Mouse (Mus musculus): ENCODE results near the gene Kbtbd7. TPM values are rescaled to one million over a fixed set of nuclear protein-coding genes. Genes with fewer than 3 reads are reported as not detected.
"Not testable (repeated sequence)": the region's sequence is repeated elsewhere in the genome, so short reads cannot be mapped to it uniquely, and the experiment has no call there.

The Kbtbd7 gene
- polyA plus RNA-seq, 1 experiment, result 8.7 TPM

GRCm38 (mm10) chr14:79440655-79441054 is 14.3 kb downstream of the Kbtbd7 start:
- no peak overlapping the region for H3K27ac ChIP-seq (ENCODE audit: insufficient read depth, low read length)
- H3K27me3 ChIP-seq (ENCODE audit: control insufficient read depth, insufficient read depth, low read length, poor library complexity, severe bottlenecking), result no peaks in the 10 kb centered on the region
- 0 out of 2 replicates have a peak, but pooled peaks cover 4% of the 10 kb centered on the region for H3K9me3 ChIP-seq (replicated peaks; ENCODE audit: control insufficient read depth, insufficient read depth, low read length, poor library complexity, severe bottlenecking)
- H3K9ac ChIP-seq (ENCODE audit: low read depth, poor library complexity, severe bottlenecking), result no peak overlapping the region
- TF ChIP-seq CTCF (IDR thresholded peaks at IDR 0.05; ENCODE audit: low read depth, low read length) (no peak), EP300 (IDR thresholded peaks at IDR 0.05; ENCODE audit: insufficient read depth, low read depth, low read length) (no peak), POLR2A (IDR thresholded peaks at IDR 0.05; ENCODE audit: insufficient read depth, low read length) (no peak)
- no peaks in the 10 kb centered on the region for H3K36me3 ChIP-seq (ENCODE audit: control insufficient read depth, insufficient read depth, low read length, poor library complexity, severe bottlenecking)
- H3K4me1 ChIP-seq (ENCODE audit: control insufficient read depth, insufficient read depth, low read length), result no peaks in the 10 kb centered on the region
- H3K4me3 ChIP-seq (ENCODE audit: low read depth, low read length), result no peak overlapping the region

GRCm38 (mm10) chr14:79441441-79441840 is 15.1 kb downstream of the Kbtbd7 start:
- Histone ChIP-seq H3K27me3 (ENCODE audit: control insufficient read depth, insufficient read depth, low read length, poor library complexity, severe bottlenecking) (no peaks in the 10 kb centered on the region), H3K36me3 (ENCODE audit: control insufficient read depth, insufficient read depth, low read length, poor library complexity, severe bottlenecking) (no peaks in the 10 kb centered on the region), H3K9me3 (replicated peaks; ENCODE audit: control insufficient read depth, insufficient read depth, low read length, poor library complexity, severe bottlenecking) (0 out of 2 replicates have a peak, but pooled peaks cover 4% of the 10 kb centered on the region), H3K27ac (ENCODE audit: insufficient read depth, low read length) (no peak overlapping the region), H3K9ac (ENCODE audit: low read depth, poor library complexity, severe bottlenecking) (no peak overlapping the region), H3K4me3 (ENCODE audit: low read depth, low read length) (no peak overlapping the region), H3K4me1 (ENCODE audit: control insufficient read depth, insufficient read depth, low read length) (no peaks in the 10 kb centered on the region)
- TF ChIP-seq EP300 (IDR thresholded peaks at IDR 0.05; ENCODE audit: insufficient read depth, low read depth, low read length), result no peak
- TF ChIP-seq POLR2A (IDR thresholded peaks at IDR 0.05; ENCODE audit: insufficient read depth, low read length), result no peak
- TF ChIP-seq CTCF (IDR thresholded peaks at IDR 0.05; ENCODE audit: low read depth, low read length), result no peak

- Histone ChIP-seq H3K9me3 (replicated peaks; ENCODE audit: control insufficient read depth, insufficient read depth, low read length, poor library complexity, severe bottlenecking) (0 out of 2 replicates have a peak, but pooled peaks cover 2% of the 10 kb centered on the region), H3K4me1 (ENCODE audit: control insufficient read depth, insufficient read depth, low read length) (no peaks in the 10 kb centered on the region), H3K4me3 (ENCODE audit: low read depth, low read length) (no peak overlapping the region), H3K27me3 (ENCODE audit: control insufficient read depth, insufficient read depth, low read length, poor library complexity, severe bottlenecking) (no peaks in the 10 kb centered on the region), H3K27ac (ENCODE audit: insufficient read depth, low read length) (no peak overlapping the region), H3K36me3 (ENCODE audit: control insufficient read depth, insufficient read depth, low read length, poor library complexity, severe bottlenecking) (no peaks in the 10 kb centered on the region), H3K9ac (ENCODE audit: low read depth, poor library complexity, severe bottlenecking) (no peak overlapping the region)
- no peak for TF ChIP-seq CTCF (IDR thresholded peaks at IDR 0.05; ENCODE audit: low read depth, low read length)
- TF ChIP-seq EP300 (IDR thresholded peaks at IDR 0.05; ENCODE audit: insufficient read depth, low read depth, low read length), result no peak
- TF ChIP-seq POLR2A (IDR thresholded peaks at IDR 0.05; ENCODE audit: insufficient read depth, low read length), result no peak
Measured at GRCm38 (mm10) chr14:79444601-79445000, 18.3 kb downstream of the Kbtbd7 start.

GRCm38 (mm10) chr14:79445055-79445620 is 18.8 kb downstream of the Kbtbd7 start:
- no peak overlapping the region for H3K27ac ChIP-seq (ENCODE audit: insufficient read depth, low read length)
- H3K4me1 ChIP-seq (ENCODE audit: control insufficient read depth, insufficient read depth, low read length), result no peaks in the 10 kb centered on the region
- no peaks in the 10 kb centered on the region for H3K9me3 ChIP-seq (replicated peaks; ENCODE audit: control insufficient read depth, insufficient read depth, low read length, poor library complexity, severe bottlenecking)
- no peaks in the 10 kb centered on the region for H3K36me3 ChIP-seq (ENCODE audit: control insufficient read depth, insufficient read depth, low read length, poor library complexity, severe bottlenecking)
- no peaks in the 10 kb centered on the region for H3K27me3 ChIP-seq (ENCODE audit: control insufficient read depth, insufficient read depth, low read length, poor library complexity, severe bottlenecking)
- H3K9ac ChIP-seq (ENCODE audit: low read depth, poor library complexity, severe bottlenecking), result no peak overlapping the region
- no peak for TF ChIP-seq EP300 (IDR thresholded peaks at IDR 0.05; ENCODE audit: insufficient read depth, low read depth, low read length)
- TF ChIP-seq POLR2A (IDR thresholded peaks at IDR 0.05; ENCODE audit: insufficient read depth, low read length), result no peak
- no peak for TF ChIP-seq CTCF (IDR thresholded peaks at IDR 0.05; ENCODE audit: low read depth, low read length)
- H3K4me3 ChIP-seq (ENCODE audit: low read depth, low read length), result no peak overlapping the region

GRCm38 (mm10) chr14:79451681-79452590 is 25.6 kb downstream of the Kbtbd7 start, which contains the start of gene Kbtbd6:
Gene Kbtbd6 (plus strand): TSS chr14:79451835.
- peak; percentile 44 for TF ChIP-seq POLR2A (IDR thresholded peaks at IDR 0.05; ENCODE audit: insufficient read depth, low read length)
- H3K36me3 ChIP-seq (ENCODE audit: control insufficient read depth, insufficient read depth, low read length, poor library complexity, severe bottlenecking); H3K9me3 ChIP-seq (replicated peaks; ENCODE audit: control insufficient read depth, insufficient read depth, low read length, poor library complexity, severe bottlenecking); H3K27me3 ChIP-seq (ENCODE audit: control insufficient read depth, insufficient read depth, low read length, poor library complexity, severe bottlenecking); H3K4me1 ChIP-seq (ENCODE audit: control insufficient read depth, insufficient read depth, low read length); H3K27ac ChIP-seq (ENCODE audit: insufficient read depth, low read length); H3K9ac ChIP-seq (ENCODE audit: low read depth, poor library complexity, severe bottlenecking): not testable (repeated sequence)
- H3K4me3 ChIP-seq (ENCODE audit: low read depth, low read length), result peak within 1 kb of the TSS; percentile 41

GRCm38 (mm10) chr14:79452591-79452934 is 26.3 kb downstream of the Kbtbd7 start:
- H3K9me3 ChIP-seq (replicated peaks; ENCODE audit: control insufficient read depth, insufficient read depth, low read length, poor library complexity, severe bottlenecking); H3K36me3 ChIP-seq (ENCODE audit: control insufficient read depth, insufficient read depth, low read length, poor library complexity, severe bottlenecking); H3K27ac ChIP-seq (ENCODE audit: insufficient read depth, low read length); H3K4me1 ChIP-seq (ENCODE audit: control insufficient read depth, insufficient read depth, low read length); H3K27me3 ChIP-seq (ENCODE audit: control insufficient read depth, insufficient read depth, low read length, poor library complexity, severe bottlenecking); H3K9ac ChIP-seq (ENCODE audit: low read depth, poor library complexity, severe bottlenecking): not testable (repeated sequence)
- H3K4me3 ChIP-seq (ENCODE audit: low read depth, low read length), result 0 out of 2 replicates have a peak overlapping the region, but pooled peaks have one; percentile 16
